Mouse (Mus musculus): ENCODE measurements around the gene Gm11985.

GRCm38 (mm10) chr11:7237712-7238111, 49.3 kb upstream of the Gm11985 start:
- TF ChIP-seq CTCF (IDR thresholded peaks at IDR 0.05; ENCODE audit: low read depth) (no peak), EP300 (optimal IDR thresholded peaks at IDR 0.05) (no peak)
